Mouse (Mus musculus): Measurements from ENCODE around the gene Zfp148. TPM values are rescaled to one million over a fixed set of nuclear protein-coding genes. Genes with fewer than 3 reads are reported as not detected.
"Not testable (repeated sequence)": the region's sequence is repeated elsewhere in the genome, so short reads cannot be mapped to it uniquely, and the experiment has no call there.

The Zfp148 gene
- polyA plus RNA-seq, 1 experiment from 2014 or later: 49.2 TPM

DNA sequence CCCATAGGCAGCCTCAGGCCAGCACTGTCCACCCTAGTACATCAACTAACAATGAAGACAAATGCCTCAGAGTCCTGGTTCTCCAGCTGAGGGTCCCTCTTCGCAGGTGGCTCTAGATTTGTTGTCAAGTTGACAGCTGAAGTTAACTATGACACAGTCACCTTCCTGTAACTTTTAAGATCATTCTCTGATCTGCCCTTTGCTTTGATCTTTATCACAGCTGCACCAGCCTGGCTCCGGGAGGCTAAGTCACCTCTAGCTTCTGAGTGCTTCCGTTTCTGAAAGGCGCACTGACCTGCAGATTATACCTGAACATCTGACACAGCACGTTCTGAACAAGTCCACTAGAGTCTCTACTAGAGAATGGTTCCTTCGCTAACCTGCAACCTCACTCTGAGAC is 22.8 kb upstream of the Zfp148 start:
- H3K27ac ChIP-seq: no peak overlapping the region
- no peaks in the 10 kb centered on the region for H3K9me3 ChIP-seq (replicated peaks)
- WGBS: 60% methylated on average over 6 of the region's 6 CpGs
- H3K27me3 ChIP-seq (ENCODE audit: low read depth, poor library complexity, severe bottlenecking): no peaks in the 10 kb centered on the region
- H3K4me3 ChIP-seq: no peak overlapping the region
- H3K4me1 ChIP-seq: peaks cover 7% of the 10 kb centered on the region; the same call in 1 of the 2 replicates
- no peak for DNase-seq (ENCODE audit: low spot score)
- no peaks in the 10 kb centered on the region for H3K36me3 ChIP-seq

DNA sequence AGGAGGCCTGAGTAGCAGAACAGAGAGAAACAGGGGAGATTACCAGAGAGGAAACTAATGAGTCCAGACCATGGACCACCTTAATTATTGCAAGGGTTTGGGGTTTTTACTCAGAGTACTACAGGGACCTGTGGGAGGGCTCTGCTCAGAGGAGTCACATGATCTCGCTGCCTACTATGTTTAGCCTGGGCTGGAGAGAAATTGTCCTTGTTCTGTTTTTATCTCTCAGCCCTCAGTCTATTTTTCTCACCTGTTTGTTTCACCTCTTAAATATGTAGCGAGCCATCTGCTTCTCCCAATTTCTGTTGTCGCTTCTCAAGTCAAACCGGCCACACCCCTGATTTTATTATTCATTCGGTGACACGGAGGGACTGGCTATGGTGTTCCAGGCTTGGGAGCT is 14.9 kb upstream of the Zfp148 start:
- Histone ChIP-seq H3K27me3 (ENCODE audit: low read depth, poor library complexity, severe bottlenecking) (no peaks in the 10 kb centered on the region), H3K27ac (no peak overlapping the region), H3K36me3 (no peaks in the 10 kb centered on the region), H3K4me3 (no peak overlapping the region), H3K4me1 (peaks cover 2% of the 10 kb centered on the region; the same call in 1 of the 2 replicates), H3K9me3 (replicated peaks) (no peaks in the 10 kb centered on the region)
- no peak for DNase-seq (ENCODE audit: low spot score)
- 84% methylated on average over 6 of the region's 6 CpGs for whole genome bisulfite sequencing

DNA sequence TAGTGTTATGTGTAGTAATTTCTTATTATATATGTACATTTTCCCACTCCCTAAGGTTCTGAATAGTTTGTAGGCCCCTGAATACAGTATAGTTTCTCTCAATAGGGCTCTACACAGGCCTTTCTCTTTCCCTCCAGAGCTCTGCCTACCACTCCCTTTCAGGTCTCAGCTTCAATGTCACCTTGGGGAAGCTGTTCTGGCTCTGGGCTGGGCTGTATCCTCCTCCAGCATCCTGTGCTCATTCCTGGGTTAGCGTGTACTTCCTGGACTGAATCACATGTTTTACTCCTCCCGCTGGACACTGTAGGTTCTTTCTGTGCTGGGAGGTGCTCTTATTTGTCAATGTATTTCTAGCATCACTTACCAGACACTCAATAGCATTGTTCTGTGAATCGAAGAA is 12.0 kb upstream of the Zfp148 start:
- Histone ChIP-seq H3K27ac (no peak overlapping the region), H3K4me1 (peaks cover 6% of the 10 kb centered on the region; the same call in 1 of the 2 replicates), H3K9me3 (replicated peaks) (no peaks in the 10 kb centered on the region), H3K36me3 (no peaks in the 10 kb centered on the region), H3K4me3 (no peak overlapping the region), H3K27me3 (ENCODE audit: low read depth, poor library complexity, severe bottlenecking) (no peaks in the 10 kb centered on the region)
- 82% methylated on average over 3 of the region's 3 CpGs for WGBS
- no peak for DNase-seq (ENCODE audit: low spot score)

DNA sequence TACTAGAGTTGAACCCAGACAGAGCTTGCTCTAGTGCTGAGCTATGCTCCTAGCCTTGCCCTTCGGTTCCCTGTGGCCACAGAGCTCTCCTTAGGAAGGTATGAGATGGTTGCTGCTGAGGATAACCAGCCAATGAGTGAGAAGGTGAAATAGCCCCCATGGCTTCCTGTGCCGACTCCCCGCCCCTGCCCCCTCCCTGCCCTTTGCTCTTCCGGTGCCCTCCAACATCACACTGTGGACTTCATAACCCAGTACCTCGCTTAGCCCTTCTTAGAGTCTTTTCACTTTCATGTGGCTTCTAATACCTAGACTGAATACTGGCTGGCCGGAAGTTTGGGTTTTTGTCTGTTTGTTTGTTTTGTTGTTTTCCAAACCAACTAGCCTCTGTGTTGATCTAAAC is 9.8 kb upstream of the Zfp148 start:
- peaks cover 6% of the 10 kb centered on the region; the same call in 1 of the 2 replicates for H3K4me1 ChIP-seq
- DNase-seq (ENCODE audit: low spot score): no peak
- WGBS: 43% methylated on average over 6 of the region's 6 CpGs
- H3K9me3 ChIP-seq (replicated peaks): no peaks in the 10 kb centered on the region
- no peaks in the 10 kb centered on the region for H3K36me3 ChIP-seq
- H3K4me3 ChIP-seq: no peak overlapping the region
- no peaks in the 10 kb centered on the region for H3K27me3 ChIP-seq (ENCODE audit: low read depth, poor library complexity, severe bottlenecking)
- peak overlapping the region; percentile 30 for H3K27ac ChIP-seq

DNA sequence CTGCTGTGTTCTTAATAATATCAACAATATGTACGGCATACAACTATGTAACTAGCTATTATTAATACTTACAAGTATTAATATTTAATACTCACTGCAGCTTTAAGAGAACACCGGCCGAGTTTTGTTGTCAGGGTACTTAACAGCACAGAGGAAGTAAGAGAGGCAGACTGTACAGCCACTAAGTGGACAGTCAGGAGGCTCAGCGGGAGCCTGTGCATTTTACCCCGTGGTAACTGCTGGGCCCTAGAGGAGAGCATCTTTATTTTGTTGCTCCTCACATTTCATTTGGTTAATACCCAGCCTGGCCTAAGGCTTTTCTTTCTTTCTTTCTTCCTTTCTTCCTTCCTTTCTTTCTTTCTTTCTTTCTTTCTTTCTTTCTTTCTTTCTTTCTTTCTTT is 8.0 kb upstream of the Zfp148 start:
- WGBS: 85% methylated on average over 5 of the region's 5 CpGs
- no peak overlapping the region for H3K27ac ChIP-seq
- no peak for DNase-seq (ENCODE audit: low spot score)

DNA sequence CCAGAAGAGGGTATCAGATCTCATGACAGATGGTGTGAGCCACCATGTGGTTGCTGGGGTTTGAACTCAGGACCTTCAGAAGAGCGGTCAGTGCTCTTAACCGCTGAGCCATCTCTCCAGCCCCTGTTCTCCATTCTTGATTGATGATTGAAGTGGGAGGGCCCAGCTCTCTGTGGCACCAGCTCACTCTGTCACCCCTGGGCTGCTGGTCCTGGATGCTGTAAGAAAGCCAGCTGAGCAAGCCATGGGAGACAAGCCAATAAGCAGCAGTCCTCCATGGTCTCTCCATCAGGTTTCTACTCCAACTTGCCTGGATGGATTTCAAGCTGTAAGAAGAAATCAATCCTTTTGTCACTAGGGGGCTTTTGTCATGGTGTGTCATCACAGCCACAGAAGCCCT is 7.3 kb upstream of the Zfp148 start:
- Histone ChIP-seq H3K9me3 (replicated peaks) (no peaks in the 10 kb centered on the region), H3K27me3 (ENCODE audit: low read depth, poor library complexity, severe bottlenecking) (no peaks in the 10 kb centered on the region)
- WGBS: 93% methylated on average over 2 of the region's 2 CpGs

More for the DNA sequence above, 8.0 kb upstream of the Zfp148 start:
- H3K27me3 ChIP-seq (ENCODE audit: low read depth, poor library complexity, severe bottlenecking): no peaks in the 10 kb centered on the region
- H3K9me3 ChIP-seq (replicated peaks): no peaks in the 10 kb centered on the region
- H3K36me3 ChIP-seq: no peaks in the 10 kb centered on the region
- H3K4me1 ChIP-seq: peaks cover 6% of the 10 kb centered on the region; the same call in 1 of the 2 replicates
- no peak overlapping the region for H3K4me3 ChIP-seq

DNA sequence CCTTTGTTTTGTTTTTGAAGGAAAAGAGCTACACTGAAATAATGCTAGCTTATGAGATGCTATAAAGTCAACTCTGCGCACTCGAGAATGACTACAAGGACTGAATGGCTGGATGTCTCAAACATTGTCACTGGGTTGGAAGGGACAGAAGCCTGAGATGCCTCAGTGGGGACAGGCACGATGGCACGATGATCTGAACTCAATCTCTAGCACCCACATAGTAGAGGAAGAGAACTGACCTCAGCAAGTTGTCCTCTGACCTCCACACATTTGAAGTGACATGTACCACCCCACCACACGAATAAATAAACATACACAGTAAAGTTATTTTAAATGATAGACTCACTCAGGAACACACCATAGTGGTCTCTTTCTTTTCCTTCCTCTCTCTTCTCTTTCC is 4.4 kb upstream of the Zfp148 start:
- Histone ChIP-seq H3K4me1 (peaks cover 7% of the 10 kb centered on the region), H3K9me3 (replicated peaks) (no peaks in the 10 kb centered on the region), H3K36me3 (no peaks in the 10 kb centered on the region), H3K27ac (no peak overlapping the region), H3K4me3 (no peak overlapping the region), H3K27me3 (ENCODE audit: low read depth, poor library complexity, severe bottlenecking) (no peaks in the 10 kb centered on the region)
- no peak for DNase-seq (ENCODE audit: low spot score)
- WGBS: 88% methylated on average over 5 of the region's 5 CpGs

More for the DNA sequence above, 7.3 kb upstream of the Zfp148 start:
- no peak for DNase-seq (ENCODE audit: low spot score)
- Histone ChIP-seq H3K27ac (no peak overlapping the region), H3K4me3 (no peak overlapping the region), H3K36me3 (no peaks in the 10 kb centered on the region), H3K4me1 (peaks cover 6% of the 10 kb centered on the region; the same call in 1 of the 2 replicates)

DNA sequence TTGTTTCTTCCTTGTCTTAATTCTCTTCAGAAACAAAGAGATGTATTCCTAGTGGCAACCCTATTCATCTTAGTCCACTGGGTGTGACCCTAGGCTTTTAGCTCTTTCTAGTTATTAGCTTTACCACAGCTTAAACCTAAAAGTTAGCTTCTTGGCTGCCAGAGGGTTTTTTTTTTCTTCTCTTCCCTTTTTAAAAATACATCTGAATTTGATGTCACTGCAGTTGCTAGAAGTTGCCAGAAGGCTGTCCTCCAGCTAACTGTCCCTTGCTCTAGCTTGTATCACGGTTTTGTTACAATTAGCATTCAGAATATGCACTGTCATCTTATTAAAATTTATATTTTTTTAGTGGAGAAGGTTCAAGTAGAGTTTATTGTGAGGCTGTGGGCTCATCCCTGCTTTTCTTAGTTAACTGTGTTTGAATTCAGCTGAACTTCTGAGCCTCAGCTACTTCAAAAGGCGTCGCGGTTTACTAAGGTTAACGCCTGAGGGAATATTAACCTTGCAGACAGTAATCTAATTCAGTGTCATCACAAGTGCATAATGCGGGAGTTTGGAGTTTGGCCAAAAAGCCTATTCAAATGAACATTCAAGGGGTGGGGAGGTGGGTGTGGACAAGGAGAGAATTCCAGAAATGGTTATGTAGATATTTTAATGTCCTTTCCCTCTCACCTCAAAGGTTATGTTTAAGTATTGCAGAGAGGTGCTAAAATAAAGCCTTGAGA is 1.3 kb upstream of the Zfp148 start:
- Histone ChIP-seq H3K27ac (peak overlapping the region; percentile 96), H3K4me1 (peaks cover 16% of the 10 kb centered on the region), H3K9me3 (replicated peaks) (no peaks in the 10 kb centered on the region), H3K27me3 (ENCODE audit: low read depth, poor library complexity, severe bottlenecking) (no peaks in the 10 kb centered on the region), H3K4me3 (peak overlapping the region; percentile 72), H3K36me3 (peaks cover 8% of the 10 kb centered on the region)
- DNase-seq (ENCODE audit: low spot score): no peak
- WGBS: 81% methylated on average over 6 of the region's 6 CpGs

DNA sequence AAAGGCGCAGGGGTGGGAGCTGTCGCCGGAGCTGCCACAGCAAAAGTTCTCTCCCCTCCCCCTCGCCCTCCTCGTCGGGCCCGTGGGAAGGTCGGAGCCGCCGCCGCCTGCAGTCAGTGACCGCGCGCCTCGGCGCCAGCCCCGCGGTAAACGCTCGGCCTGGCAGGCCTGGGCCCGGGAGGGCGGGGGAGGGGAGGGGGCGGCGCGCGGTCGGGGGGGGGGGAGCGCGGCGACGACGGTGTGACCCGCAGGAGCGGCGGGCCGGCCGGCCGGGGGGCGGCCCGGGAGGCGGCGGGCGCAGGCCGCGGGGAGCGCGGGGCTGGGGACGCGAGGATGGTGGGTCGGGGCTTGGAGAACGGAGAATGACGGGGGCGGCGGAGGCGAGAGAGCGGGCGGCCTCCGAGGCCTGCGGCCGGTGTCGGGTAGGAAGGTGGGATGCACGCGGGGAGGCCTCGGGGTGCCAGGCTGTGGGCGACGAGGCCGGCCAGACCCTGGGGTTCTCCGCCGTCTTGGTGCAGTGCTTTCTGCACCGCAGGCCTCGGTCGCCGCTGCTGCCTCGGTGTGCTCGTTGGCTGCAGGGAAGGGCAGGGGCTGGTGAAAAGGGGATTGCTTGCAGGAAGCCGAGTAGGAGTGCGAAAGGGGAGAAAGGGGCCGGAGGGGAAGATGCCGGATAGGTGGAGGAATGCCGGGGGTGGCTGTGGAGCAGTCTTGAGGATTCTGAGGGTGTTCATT is 412 bp downstream of the Zfp148 start:
- H3K4me1 ChIP-seq: peaks cover 16% of the 10 kb centered on the region
- H3K27me3 ChIP-seq (ENCODE audit: low read depth, poor library complexity, severe bottlenecking): no peaks in the 10 kb centered on the region
- under 1% methylated on average over 53 of the region's 80 CpGs for WGBS
- H3K36me3 ChIP-seq: peaks cover 13% of the 10 kb centered on the region
- H3K4me3 ChIP-seq: peak overlapping the region; percentile 72
- H3K27ac ChIP-seq: peak overlapping the region; percentile 96
- DNase-seq (ENCODE audit: low spot score): peak; percentile 79
- no peaks in the 10 kb centered on the region for H3K9me3 ChIP-seq (replicated peaks)

DNA sequence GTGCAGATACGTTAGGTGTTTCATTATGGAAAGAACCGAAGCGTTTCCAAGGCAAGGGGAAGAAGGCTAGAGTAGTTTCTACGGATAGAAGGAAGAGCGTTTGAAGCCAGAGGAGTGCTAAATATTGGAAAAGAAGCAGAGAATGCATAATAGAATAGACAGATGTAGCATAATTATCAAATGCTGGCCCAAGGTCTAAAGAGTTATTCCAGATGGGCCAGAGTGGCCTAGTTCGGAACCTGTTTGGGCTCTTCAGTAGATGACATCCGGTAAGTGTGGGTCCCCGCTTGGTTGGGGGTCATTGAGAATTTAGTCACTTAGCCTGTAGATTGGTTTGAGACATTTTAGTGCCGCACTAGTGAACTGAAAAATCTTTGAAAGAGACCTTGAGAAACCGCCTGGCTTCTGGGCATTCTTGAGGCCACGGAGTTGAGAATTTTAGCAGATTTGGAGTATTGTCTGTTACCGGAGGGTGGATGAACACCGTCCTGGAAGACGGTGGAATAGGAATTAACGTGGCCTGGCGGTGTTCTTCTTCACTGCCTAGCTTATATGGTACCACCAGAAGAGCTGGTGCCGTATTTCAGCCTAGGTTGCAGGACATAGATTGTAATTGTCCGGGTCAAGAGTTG is 1.1 kb downstream of the Zfp148 start:
- WGBS: 6% methylated on average over 18 of the region's 18 CpGs
- DNase-seq (ENCODE audit: low spot score): peak; percentile 32

DNA sequence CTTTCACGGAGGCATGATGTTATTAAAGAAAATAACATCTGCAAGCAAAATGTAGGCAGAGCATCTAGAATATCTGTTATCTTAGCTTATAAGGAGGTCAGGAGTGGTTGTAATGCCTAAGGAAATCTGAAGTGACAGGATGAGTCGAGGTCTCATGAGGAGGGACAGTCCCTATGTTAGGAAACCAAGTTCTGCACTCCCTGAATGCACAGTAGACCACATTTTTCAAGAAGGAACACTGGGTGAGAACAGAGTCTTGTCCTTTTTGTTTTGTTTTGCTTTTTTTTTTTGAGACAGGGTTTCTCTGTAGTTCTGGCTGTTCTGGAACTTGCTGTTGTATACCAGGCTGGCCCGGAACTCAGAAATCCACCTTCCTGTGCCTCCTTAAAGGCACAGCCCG is 1.7 kb downstream of the Zfp148 start:
- peak overlapping the region; percentile 96 for H3K27ac ChIP-seq
- 63% methylated on average over 4 of the region's 4 CpGs for WGBS
- peaks cover 16% of the 10 kb centered on the region for H3K4me1 ChIP-seq
- peaks cover 13% of the 10 kb centered on the region for H3K36me3 ChIP-seq
- H3K4me3 ChIP-seq: peak overlapping the region; percentile 72
- H3K9me3 ChIP-seq (replicated peaks): no peaks in the 10 kb centered on the region
- DNase-seq (ENCODE audit: low spot score): no peak
- H3K27me3 ChIP-seq (ENCODE audit: low read depth, poor library complexity, severe bottlenecking): no peaks in the 10 kb centered on the region

More for the DNA sequence above, 1.1 kb downstream of the Zfp148 start:
- H3K27me3 ChIP-seq (ENCODE audit: low read depth, poor library complexity, severe bottlenecking): no peaks in the 10 kb centered on the region
- H3K36me3 ChIP-seq: peaks cover 13% of the 10 kb centered on the region
- H3K4me3 ChIP-seq: peak overlapping the region; percentile 72
- H3K9me3 ChIP-seq (replicated peaks): no peaks in the 10 kb centered on the region
- peaks cover 16% of the 10 kb centered on the region for H3K4me1 ChIP-seq
- H3K27ac ChIP-seq: peak overlapping the region; percentile 96

DNA sequence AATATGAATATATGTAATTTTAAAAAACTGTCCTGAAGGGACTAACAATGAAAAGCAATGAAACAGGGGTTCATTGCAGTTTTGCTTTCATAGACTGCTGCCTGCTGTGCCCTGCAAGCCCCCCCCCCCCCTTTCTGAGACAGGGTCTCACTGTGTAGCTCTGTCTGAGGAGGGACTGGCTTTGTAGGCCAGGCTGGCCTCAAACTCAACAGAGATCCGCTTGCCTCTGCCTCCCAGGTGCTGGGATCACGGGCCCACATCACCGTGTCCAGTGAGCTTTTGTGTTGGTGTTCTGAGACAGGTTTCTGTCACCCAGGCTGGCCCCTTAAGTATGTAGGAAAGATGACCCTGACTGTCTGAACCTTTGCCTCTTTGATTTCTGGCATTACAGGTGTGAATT is 2.9 kb downstream of the Zfp148 start:
- no peak overlapping the region for H3K4me3 ChIP-seq
- 96% methylated on average over 3 of the region's 3 CpGs for WGBS
- H3K27ac ChIP-seq: no peak overlapping the region
- no peaks in the 10 kb centered on the region for H3K9me3 ChIP-seq (replicated peaks)
- H3K4me1 ChIP-seq: peaks cover 16% of the 10 kb centered on the region
- no peaks in the 10 kb centered on the region for H3K27me3 ChIP-seq (ENCODE audit: low read depth, poor library complexity, severe bottlenecking)
- DNase-seq (ENCODE audit: low spot score): no peak
- H3K36me3 ChIP-seq: peaks cover 13% of the 10 kb centered on the region

DNA sequence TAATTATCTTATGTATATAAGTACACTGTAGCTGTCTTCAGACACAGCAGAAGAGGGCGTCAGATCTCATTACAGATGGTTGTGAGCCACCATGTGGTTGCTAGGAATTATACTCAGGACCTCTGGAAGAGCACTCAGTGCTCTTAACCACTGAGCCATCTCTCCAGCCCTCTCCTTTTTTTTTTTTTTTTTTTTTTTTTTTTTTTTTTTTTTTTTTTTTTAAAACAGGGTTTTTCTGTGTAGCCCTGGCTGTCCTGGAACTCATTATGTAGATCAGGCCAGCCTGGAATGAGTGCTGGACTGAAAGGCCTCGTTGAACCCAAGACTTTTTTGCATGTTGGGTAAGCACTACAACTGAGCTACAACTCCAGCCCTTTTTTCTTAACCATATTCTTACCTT is 3.4 kb downstream of the Zfp148 start:
- H3K27me3 ChIP-seq (ENCODE audit: low read depth, poor library complexity, severe bottlenecking); DNase-seq (ENCODE audit: low spot score); H3K4me3 ChIP-seq; H3K27ac ChIP-seq; H3K9me3 ChIP-seq (replicated peaks): not testable (repeated sequence)
- H3K4me1 ChIP-seq: peaks cover 16% of the 10 kb centered on the region
- WGBS: 80% methylated on average over 2 of the region's 2 CpGs
- H3K36me3 ChIP-seq: peaks cover 13% of the 10 kb centered on the region

Data from limb, embryonic 10.5 days (tissue).